Mouse (Mus musculus) liver, embryonic 15.5 days (tissue): ENCODE results near the gene Ccser1. TPM values are rescaled to one million over a fixed set of nuclear protein-coding genes. Genes with fewer than 3 reads are reported as not detected.
"Not testable (repeated sequence)": the region's sequence is repeated elsewhere in the genome, so short reads cannot be mapped to it uniquely, and the experiment has no call there.

Experiments used
- ATAC-seq: fragments of 200-750 bp; cut with Nextera tagmentation; 2 replicates; pipeline ENCODE4 v1.8.0; 2017; ENCODE audit warnings: moderate number of reproducible peaks, mild to moderate bottlenecking, moderate library complexity; ENCODE audit not compliant: insufficient read depth
- H3K27ac ChIP-seq: fragments of 300-500 bp; sonication (generic); replicated peaks from 2 replicates; pipeline ENCODE4 v1.5.1; 2015; ENCODE audit warnings: mild to moderate bottlenecking, inconsistent platforms
- H3K27me3 ChIP-seq: fragments of 300-500 bp; sonication (generic); 2 replicates; pipeline ENCODE4 v1.6.1; 2015; ENCODE audit warnings: mild to moderate bottlenecking, inconsistent platforms
- H3K36me3 ChIP-seq: fragments of 300-500 bp; sonication (generic); replicated peaks from 2 replicates; pipeline ENCODE4 v1.6.1; 2015; ENCODE audit warnings: moderate library complexity, mild to moderate bottlenecking, inconsistent platforms
- H3K4me1 ChIP-seq: fragments of 300-500 bp; sonication (generic); replicated peaks from 2 replicates; pipeline ENCODE4 v1.6.1; 2015; ENCODE audit warnings: inconsistent platforms
- H3K4me2 ChIP-seq: fragments of 300-500 bp; sonication (generic); 2 replicates; pipeline ENCODE4 v1.6.1; 2015; ENCODE audit warnings: moderate library complexity, mild to moderate bottlenecking, inconsistent platforms
- H3K4me3 ChIP-seq: fragments of 300-500 bp; sonication (generic); replicated peaks from 2 replicates; pipeline ENCODE4 v1.5.1; 2015; ENCODE audit warnings: mild to moderate bottlenecking, inconsistent platforms
- H3K9ac ChIP-seq: fragments of 300-500 bp; sonication (generic); 2 replicates; pipeline ENCODE4 v1.6.1; 2015; ENCODE audit warnings: moderate library complexity, mild to moderate bottlenecking, inconsistent platforms
- H3K9me3 ChIP-seq: fragments of 300-500 bp; sonication (generic); replicated peaks from 2 replicates; pipeline ENCODE4 v1.6.1; 2016; ENCODE audit warnings: inconsistent platforms
- WGBS: fragments of 180-500 bp; shearing (Covaris S2); methylation state at CpG from one replicate; pipeline ENCODE4 v1.1.7; 2015; ENCODE audit warnings: mixed read lengths; ENCODE audit not compliant: insufficient replicate concordance; 5-methylcytosine and 5-hydroxymethylcytosine counted together
- polyA plus RNA-seq: library from polyadenylated mRNA; unstranded; fragments of >200 nt; fragmentation: Nextera tagmentation; extraction: Ambion mirVana; gene quantifications from 2 replicates; pipeline ENCODE4 v1.2.1, GENCODE M21; 2015

The Ccser1 gene
- polyA plus RNA-seq, 1 experiment from 2014 or later: 0.23 TPM

DNA sequence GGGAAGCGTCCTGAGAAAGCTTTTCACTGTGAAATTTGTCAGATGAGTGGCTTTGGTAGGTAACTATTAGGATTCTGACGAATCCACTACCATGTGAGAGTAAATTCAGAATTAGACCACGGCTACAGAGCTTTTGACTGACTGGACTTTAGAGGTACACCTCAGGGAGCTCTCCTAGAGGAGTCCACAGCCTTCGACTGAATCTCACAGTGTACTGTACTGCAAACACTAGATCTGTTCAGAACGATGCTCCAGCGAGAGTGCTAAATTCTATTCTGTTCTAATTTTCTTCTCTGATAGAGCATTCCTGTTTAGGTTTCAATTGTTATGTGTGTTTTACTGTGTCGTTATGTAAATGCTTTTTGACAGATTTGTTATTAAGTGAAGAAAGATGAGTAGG is 72.8 kb downstream of the Ccser1 start:
- Histone ChIP-seq H3K9ac (no peak overlapping the region), H3K27ac (no peak overlapping the region), H3K36me3 (no peaks in the 10 kb centered on the region), H3K4me3 (no peak overlapping the region), H3K4me1 (no peaks in the 10 kb centered on the region), H3K27me3 (no peaks in the 10 kb centered on the region), H3K9me3 (no peaks in the 10 kb centered on the region), H3K4me2 (no peak overlapping the region)
- WGBS: 59% methylated on average over 7 of the region's 7 CpGs
- no peak for ATAC-seq

DNA sequence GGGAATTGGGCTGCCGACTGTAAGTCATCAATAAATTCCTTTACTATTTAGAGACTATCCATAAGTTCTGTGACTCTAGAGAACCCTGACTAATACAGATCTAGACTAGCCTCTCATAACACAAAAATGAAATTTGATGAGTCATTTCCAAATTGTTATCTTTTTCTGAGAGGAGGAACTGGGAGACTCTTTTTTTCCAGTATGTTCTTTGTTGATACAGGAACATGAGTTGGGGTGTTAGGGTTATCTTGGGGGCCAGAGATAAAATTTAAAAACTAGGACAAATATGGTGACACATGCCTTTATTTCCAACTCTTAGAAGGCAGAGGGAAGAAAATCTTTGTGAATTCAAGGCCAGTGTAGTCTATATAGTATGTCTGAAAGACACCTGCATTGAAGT is 75.8 kb downstream of the Ccser1 start:
- ATAC-seq: not testable (repeated sequence)
- 79% methylated on average over 1 of the region's 1 CpGs for WGBS

DNA sequence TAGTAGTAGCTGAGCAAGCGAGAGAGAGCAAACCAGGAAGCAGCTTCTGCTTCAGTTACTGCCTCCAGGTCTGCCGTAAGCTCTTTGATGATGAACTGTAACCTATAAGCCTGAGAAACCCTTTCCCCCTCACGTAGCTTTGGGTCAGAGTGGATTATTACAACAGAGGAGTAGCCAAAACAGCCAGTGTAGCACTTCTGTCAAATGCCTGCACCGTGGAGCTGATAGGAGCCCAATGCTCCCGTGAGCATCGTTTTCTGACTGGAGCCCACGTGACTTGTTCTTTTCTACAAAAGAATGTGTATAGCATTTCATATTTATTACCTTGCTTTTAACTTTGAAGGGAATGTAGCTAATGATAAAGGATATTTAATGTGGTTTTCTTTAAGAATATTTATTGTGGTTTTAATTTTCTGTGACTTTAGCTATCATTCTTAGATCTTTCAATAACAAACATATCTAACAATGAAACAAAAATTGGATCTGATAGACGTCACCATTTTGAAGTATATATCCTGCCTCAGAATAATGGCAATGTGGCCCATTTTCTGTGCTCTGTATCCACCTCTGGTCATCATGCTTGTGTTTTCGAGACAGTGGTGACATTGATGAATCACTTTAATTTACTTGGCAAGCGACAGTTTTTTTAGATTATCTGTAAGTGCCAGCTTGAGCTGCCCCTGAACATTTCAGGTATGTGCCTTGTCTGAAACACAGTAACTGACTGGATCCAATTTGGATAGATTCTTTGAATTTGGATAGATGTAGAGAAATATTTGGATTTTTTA is 78.9 kb downstream of the Ccser1 start:
- WGBS: 57% methylated on average over 10 of the region's 10 CpGs
- H3K4me2 ChIP-seq: no peak overlapping the region
- H3K4me3 ChIP-seq: no peak overlapping the region
- H3K9ac ChIP-seq: no peak overlapping the region
- H3K36me3 ChIP-seq: no peaks in the 10 kb centered on the region
- H3K27ac ChIP-seq: no peak overlapping the region
- no peaks in the 10 kb centered on the region for H3K9me3 ChIP-seq
- H3K4me1 ChIP-seq: no peaks in the 10 kb centered on the region
- H3K27me3 ChIP-seq: no peaks in the 10 kb centered on the region
- no peak for ATAC-seq

More for the DNA sequence above, 75.8 kb downstream of the Ccser1 start:
- H3K27me3 ChIP-seq, H3K36me3 ChIP-seq, H3K4me3 ChIP-seq, H3K9ac ChIP-seq, H3K27ac ChIP-seq, H3K9me3 ChIP-seq, H3K4me2 ChIP-seq, H3K4me1 ChIP-seq: not testable (repeated sequence)

DNA sequence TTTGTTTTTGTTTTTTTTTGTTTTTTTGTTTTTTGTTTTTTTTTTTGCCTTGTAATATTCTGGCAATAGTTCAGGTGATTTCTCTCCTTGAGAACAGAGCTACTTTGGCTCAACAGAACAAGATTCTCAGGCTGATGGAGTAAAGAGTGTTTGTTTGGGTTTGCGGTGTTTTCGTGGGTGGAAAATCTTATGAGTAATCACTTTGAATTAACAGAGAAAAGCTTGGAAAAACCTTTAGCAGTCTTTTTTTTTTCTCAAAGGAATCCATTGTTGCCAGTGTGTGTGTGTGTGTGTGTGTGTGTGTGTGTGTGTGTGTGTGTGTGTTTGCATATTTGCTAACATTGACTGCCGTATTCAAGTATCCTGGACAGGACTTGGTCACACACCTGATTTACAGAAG is 81.3 kb downstream of the Ccser1 start:
- WGBS: 82% methylated on average over 3 of the region's 3 CpGs
- no peak for ATAC-seq
- no peaks in the 10 kb centered on the region for H3K9me3 ChIP-seq
- H3K4me3 ChIP-seq: no peak overlapping the region
- no peak overlapping the region for H3K4me2 ChIP-seq
- no peak overlapping the region for H3K9ac ChIP-seq
- H3K27me3 ChIP-seq: no peaks in the 10 kb centered on the region
- no peaks in the 10 kb centered on the region for H3K36me3 ChIP-seq
- H3K4me1 ChIP-seq: no peaks in the 10 kb centered on the region
- H3K27ac ChIP-seq: no peak overlapping the region

DNA sequence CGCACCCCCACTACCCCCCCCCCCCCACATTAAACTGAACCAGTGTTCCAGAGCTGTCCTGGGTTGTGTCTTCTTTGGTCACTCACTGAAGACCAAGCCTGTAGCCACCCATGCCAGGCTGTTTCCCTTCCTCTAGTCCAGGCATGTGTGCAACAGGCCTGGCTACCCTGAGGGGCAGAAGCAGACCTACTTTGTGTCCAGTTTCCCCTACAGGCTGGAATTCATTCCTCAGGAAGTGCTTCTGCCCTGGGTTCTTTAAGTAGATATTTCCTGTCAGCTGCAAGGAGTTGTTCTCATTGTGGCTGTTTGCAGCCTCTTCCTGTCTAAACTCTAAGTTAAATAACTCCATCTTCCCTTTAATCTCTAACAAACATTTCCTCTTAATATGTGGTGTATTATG is 82.3 kb downstream of the Ccser1 start:
- no peaks in the 10 kb centered on the region for H3K9me3 ChIP-seq
- H3K4me2 ChIP-seq: no peak overlapping the region
- H3K36me3 ChIP-seq: no peaks in the 10 kb centered on the region
- ATAC-seq: no peak
- 38% methylated on average over 1 of the region's 1 CpGs for WGBS
- H3K27ac ChIP-seq: no peak overlapping the region
- H3K27me3 ChIP-seq: no peaks in the 10 kb centered on the region
- H3K4me3 ChIP-seq: no peak overlapping the region
- no peaks in the 10 kb centered on the region for H3K4me1 ChIP-seq
- no peak overlapping the region for H3K9ac ChIP-seq

DNA sequence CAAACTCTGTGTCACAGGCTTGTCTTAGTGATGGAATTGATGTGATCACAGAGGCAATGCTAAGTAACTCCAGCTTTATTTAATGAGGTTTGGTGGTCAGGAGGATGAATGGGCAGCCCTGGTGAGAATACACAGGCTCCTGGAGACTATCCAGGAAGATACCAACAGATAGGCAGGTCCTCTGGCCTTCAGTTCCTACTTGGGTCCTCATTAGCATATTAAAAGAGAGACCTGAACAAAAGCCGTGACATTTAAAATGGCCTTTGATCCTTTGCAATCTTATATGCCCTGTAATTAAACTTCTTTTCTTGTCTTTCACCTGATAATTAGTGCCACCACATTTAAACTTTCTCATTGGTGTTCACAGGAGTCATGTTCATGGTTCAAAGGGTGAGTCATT is 83.2 kb downstream of the Ccser1 start:
- no peak for ATAC-seq
- Histone ChIP-seq H3K9ac (no peak overlapping the region), H3K36me3 (no peaks in the 10 kb centered on the region), H3K4me2 (no peak overlapping the region), H3K9me3 (no peaks in the 10 kb centered on the region), H3K27ac (no peak overlapping the region), H3K4me1 (no peaks in the 10 kb centered on the region), H3K27me3 (no peaks in the 10 kb centered on the region), H3K4me3 (no peak overlapping the region)
- 67% methylated on average over 1 of the region's 1 CpGs for WGBS

DNA sequence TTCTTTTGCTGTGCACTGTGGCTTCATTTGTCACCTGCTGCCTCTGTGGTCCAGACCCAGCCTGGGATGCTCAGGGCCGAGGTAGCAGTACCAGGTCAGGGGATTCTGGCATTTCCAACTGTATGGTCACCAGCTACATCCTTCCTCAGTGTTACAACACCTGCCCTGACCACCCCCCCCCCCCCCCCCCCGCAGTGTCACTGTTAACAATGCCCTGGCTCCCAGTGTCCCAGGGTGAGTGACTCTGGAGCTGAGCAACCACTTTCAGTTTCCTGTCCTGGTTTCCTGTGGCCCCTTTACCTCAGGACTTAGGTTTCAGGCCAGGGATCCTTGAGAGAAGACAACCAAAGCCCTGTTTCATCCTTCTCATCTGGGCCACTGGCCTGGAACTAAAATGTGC is 90.9 kb downstream of the Ccser1 start:
- Histone ChIP-seq H3K4me1 (no peaks in the 10 kb centered on the region), H3K4me3 (no peak overlapping the region), H3K9me3 (no peaks in the 10 kb centered on the region), H3K36me3 (no peaks in the 10 kb centered on the region), H3K4me2 (no peak overlapping the region), H3K9ac (no peak overlapping the region), H3K27ac (no peak overlapping the region), H3K27me3 (no peaks in the 10 kb centered on the region)
- no peak for ATAC-seq
- 9% methylated on average over 1 of the region's 2 CpGs for WGBS

DNA sequence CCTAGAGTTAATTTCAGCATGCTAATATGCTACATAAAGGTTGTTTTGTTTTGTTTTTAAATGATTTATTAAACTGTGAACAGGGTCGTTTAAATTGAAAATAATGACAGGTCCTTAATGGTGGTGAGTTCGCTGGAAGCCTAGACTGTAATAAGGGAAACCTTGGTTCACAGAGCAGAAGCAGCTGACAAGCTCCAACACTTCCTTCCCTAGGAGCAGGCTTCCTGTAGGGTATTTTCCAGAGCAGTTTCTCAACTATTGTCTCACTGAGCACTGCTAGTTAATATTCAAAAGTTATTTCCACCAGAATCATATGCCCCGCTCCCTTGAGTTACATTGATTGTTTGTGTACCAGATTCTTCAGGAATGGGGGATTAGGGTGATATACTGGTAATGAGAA is 93.3 kb downstream of the Ccser1 start:
- no peaks in the 10 kb centered on the region for H3K27me3 ChIP-seq
- no peak overlapping the region for H3K27ac ChIP-seq
- whole genome bisulfite sequencing: 35% methylated on average over 3 of the region's 3 CpGs
- H3K4me2 ChIP-seq: no peak overlapping the region
- H3K9ac ChIP-seq: no peak overlapping the region
- no peak for ATAC-seq
- H3K4me3 ChIP-seq: no peak overlapping the region
- no peaks in the 10 kb centered on the region for H3K9me3 ChIP-seq
- H3K36me3 ChIP-seq: no peaks in the 10 kb centered on the region
- H3K4me1 ChIP-seq: no peaks in the 10 kb centered on the region

DNA sequence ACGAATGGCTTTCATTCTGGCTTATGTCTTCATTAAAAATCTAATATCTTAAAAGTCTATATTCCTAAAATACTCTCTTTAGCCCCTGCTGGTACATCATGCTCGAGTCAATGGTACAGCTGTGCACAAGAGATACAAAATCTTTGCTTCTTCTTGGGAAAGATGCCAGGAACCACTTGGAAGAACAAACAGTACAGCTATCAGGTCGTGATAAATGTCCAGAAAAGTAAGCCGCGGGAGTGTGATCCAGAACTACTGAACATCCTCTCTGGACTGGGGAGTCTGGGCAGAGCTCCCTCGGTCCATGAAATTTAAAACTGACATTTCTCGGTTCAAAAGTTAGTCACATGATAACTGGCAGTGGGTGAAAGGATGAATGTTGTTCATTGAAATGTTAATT is 99.4 kb downstream of the Ccser1 start:
- H3K4me2 ChIP-seq: no peak overlapping the region
- no peak overlapping the region for H3K9ac ChIP-seq
- no peaks in the 10 kb centered on the region for H3K36me3 ChIP-seq
- 58% methylated on average over 7 of the region's 7 CpGs for WGBS
- no peaks in the 10 kb centered on the region for H3K27me3 ChIP-seq
- H3K4me1 ChIP-seq: no peaks in the 10 kb centered on the region
- ATAC-seq: no peak
- no peak overlapping the region for H3K4me3 ChIP-seq
- no peak overlapping the region for H3K27ac ChIP-seq
- H3K9me3 ChIP-seq: no peaks in the 10 kb centered on the region

DNA sequence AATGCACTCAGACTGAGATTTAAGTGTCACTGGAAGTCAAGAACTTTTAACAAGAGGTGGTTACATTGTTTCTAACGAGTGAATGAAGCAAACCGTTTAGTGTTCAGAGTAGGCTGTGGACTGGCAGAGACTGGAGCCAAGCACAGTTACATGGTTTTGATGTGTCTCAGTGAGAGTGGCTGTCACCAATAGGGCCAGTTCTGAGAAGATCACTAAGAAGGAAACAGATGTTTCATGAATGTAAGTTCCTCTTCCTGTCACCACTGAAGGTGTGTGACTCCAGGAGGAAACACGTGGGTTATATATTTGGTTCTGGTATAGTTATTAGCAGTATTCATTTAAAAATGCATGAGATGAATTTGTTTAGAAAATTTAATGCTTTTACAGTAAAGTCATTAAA is 112.8 kb downstream of the Ccser1 start:
- H3K4me1 ChIP-seq: no peaks in the 10 kb centered on the region
- no peak overlapping the region for H3K4me2 ChIP-seq
- no peaks in the 10 kb centered on the region for H3K36me3 ChIP-seq
- no peak for ATAC-seq
- H3K4me3 ChIP-seq: no peak overlapping the region
- no peak overlapping the region for H3K27ac ChIP-seq
- WGBS: 11% methylated on average over 3 of the region's 3 CpGs
- no peaks in the 10 kb centered on the region for H3K27me3 ChIP-seq
- H3K9me3 ChIP-seq: no peaks in the 10 kb centered on the region
- H3K9ac ChIP-seq: no peak overlapping the region

DNA sequence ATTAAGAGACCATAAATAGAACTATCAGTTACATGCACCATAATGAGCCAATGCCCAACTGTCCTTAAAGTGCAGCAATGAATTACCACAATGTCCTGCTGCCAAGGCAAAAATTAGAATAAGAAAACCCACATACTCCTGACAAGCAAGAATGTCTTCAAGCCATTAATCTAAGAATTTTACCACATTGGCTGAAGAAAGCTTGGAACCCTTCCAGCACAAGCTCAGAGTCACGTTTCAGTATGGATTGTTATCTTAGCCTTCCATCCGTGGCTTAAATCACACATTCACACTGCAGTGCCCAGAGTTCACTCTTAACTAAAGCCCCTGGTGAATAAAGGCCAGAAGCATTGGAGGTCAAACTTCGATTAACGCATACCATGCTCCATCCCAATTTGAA is 115.4 kb downstream of the Ccser1 start:
- 38% methylated on average over 4 of the region's 4 CpGs for WGBS
- H3K4me3 ChIP-seq: no peak overlapping the region
- no peak overlapping the region for H3K4me2 ChIP-seq
- H3K27me3 ChIP-seq: no peaks in the 10 kb centered on the region
- H3K27ac ChIP-seq: no peak overlapping the region
- no peaks in the 10 kb centered on the region for H3K36me3 ChIP-seq
- no peak for ATAC-seq
- no peak overlapping the region for H3K9ac ChIP-seq
- H3K9me3 ChIP-seq: no peaks in the 10 kb centered on the region
- no peaks in the 10 kb centered on the region for H3K4me1 ChIP-seq
